Mouse (Mus musculus) stomach, embryonic 16.5 days (tissue): ENCODE data around the gene Gm45337. TPM values are rescaled to one million over a fixed set of nuclear protein-coding genes. Genes with fewer than 3 reads are reported as not detected.

Source experiments
- polyA plus RNA-seq: library from polyadenylated mRNA; unstranded; fragments of >200 nt; fragmentation: Nextera tagmentation; extraction: Ambion mirVana; gene quantifications from 2 replicates; pipeline ENCODE4 v1.2.1, GENCODE M21; 2015

The Gm45337 gene
- polyA plus RNA-seq, 1 experiment from 2014 or later: not detected

Other genes with a start within 250 kb of the Gm45337 start
- 52.0 and 62.6 TPM in 2 replicates for gene Tollip, start 226.1 kb downstream of the Gm45337 start, polyA plus RNA-seq
- 1.4 TPM in 2 replicates for gene Brsk2, start 194.9 kb downstream of the Gm45337 start, polyA plus RNA-seq
- gene Mob2, start 83.5 kb downstream of the Gm45337 start, polyA plus RNA-seq: 73.9 and 75.9 TPM in 2 replicates
- 6.4 TPM in 2 replicates for gene Dusp8, start 48.8 kb downstream of the Gm45337 start, polyA plus RNA-seq
- gene Gm45618, start 23.9 kb downstream of the Gm45337 start, polyA plus RNA-seq: not detected in 2 replicates
- gene Gm39115, start 8.6 kb downstream of the Gm45337 start, polyA plus RNA-seq: not detected in 2 replicates
- gene Gm29735, start 12.5 kb upstream of the Gm45337 start, polyA plus RNA-seq: not detected in 2 replicates
- not detected in 2 replicates for gene Gm4553, start 21.1 kb upstream of the Gm45337 start, polyA plus RNA-seq
- not detected in 2 replicates for gene Krtap5-2, start 31.4 kb upstream of the Gm45337 start, polyA plus RNA-seq
- not detected in 2 replicates for gene Gm10153, start 45.8 kb upstream of the Gm45337 start, polyA plus RNA-seq
- gene Krtap5-3, start 56.8 kb upstream of the Gm45337 start, polyA plus RNA-seq: not detected in 2 replicates
- not detected in 2 replicates for gene Gm7579, start 67.3 kb upstream of the Gm45337 start, polyA plus RNA-seq
- not detected in 2 replicates for gene Krtap5-5, start 85.4 kb upstream of the Gm45337 start, polyA plus RNA-seq
- gene Gm40460, start 96.5 kb upstream of the Gm45337 start, polyA plus RNA-seq: not detected in 2 replicates
- not detected in 2 replicates for gene Gm2431, start 113.7 kb upstream of the Gm45337 start, polyA plus RNA-seq
- gene Gm4559, start 129.8 kb upstream of the Gm45337 start, polyA plus RNA-seq: not detected in 2 replicates
- gene Krtap5-1, start 152.5 kb upstream of the Gm45337 start, polyA plus RNA-seq: not detected in 2 replicates
- gene Krtap5-4, start 158.9 kb upstream of the Gm45337 start, polyA plus RNA-seq: not detected in 2 replicates
- gene Ifitm10, start 229.1 kb upstream of the Gm45337 start, polyA plus RNA-seq: 3.7 and 5.2 TPM in 2 replicates
- gene Gm49369, start 238.1 kb upstream of the Gm45337 start, polyA plus RNA-seq: 0.96 TPM in 1 of 2 replicates, not detected in the other
- gene Ctsd, start 243.4 kb upstream of the Gm45337 start, polyA plus RNA-seq: 451 and 599 TPM in 2 replicates